Mouse (Mus musculus) heart, postnatal 0 days (tissue): ENCODE results near the gene Nab2. TPM values are rescaled to one million over a fixed set of nuclear protein-coding genes. Genes with fewer than 3 reads are reported as not detected.
A peak's percentile ranks its signal among the peaks of the same experiment; 100 is the strongest.

ENCODE experiments used
- ATAC-seq: fragments of 200-750 bp; cut with Nextera tagmentation; 2 replicates; pipeline ENCODE4 v1.8.0; 2017; ENCODE audit warnings: low read depth, moderate number of reproducible peaks, moderate library complexity; ENCODE audit not compliant: insufficient read depth
- DNase-seq: peaks from one replicate; pipeline ENCODE4 v3.0.0-alpha.2; 2016; ENCODE audit warnings: low spot score
- H3K27ac ChIP-seq: fragments of 300-500 bp; sonication (generic); 2 replicates; pipeline ENCODE4 v1.5.1; 2014; ENCODE audit warnings: low read depth, mild to moderate bottlenecking
- H3K27me3 ChIP-seq: fragments of 300-500 bp; sonication (generic); 2 replicates; pipeline ENCODE4 v1.6.1; 2014; ENCODE audit warnings: low read length, mixed read lengths; ENCODE audit not compliant: control insufficient read depth, insufficient read depth
- H3K36me3 ChIP-seq: fragments of 300-500 bp; sonication (generic); replicated peaks from 2 replicates; pipeline ENCODE4 v1.6.1; 2014; ENCODE audit warnings: low read length, mixed read lengths; ENCODE audit not compliant: control insufficient read depth, insufficient read depth
- H3K4me1 ChIP-seq: fragments of 300-500 bp; sonication (generic); 2 replicates; pipeline ENCODE4 v1.6.1; 2014; ENCODE audit warnings: antibody characterized with exemption; ENCODE audit not compliant: control insufficient read depth, insufficient read depth
- H3K4me2 ChIP-seq: fragments of 300-500 bp; sonication (generic); 2 replicates; pipeline ENCODE4 v1.6.1; 2014; ENCODE audit warnings: low read depth, mild to moderate bottlenecking, low read length, moderate library complexity
- H3K4me3 ChIP-seq: fragments of 300-500 bp; sonication (generic); 2 replicates; pipeline ENCODE4 v1.5.1; 2014; ENCODE audit warnings: low read depth, low read length
- H3K9ac ChIP-seq: fragments of 300-500 bp; sonication (generic); replicated peaks from 2 replicates; pipeline ENCODE4 v1.6.1; 2014; ENCODE audit warnings: low read depth, low read length, mixed read lengths
- H3K9me3 ChIP-seq: fragments of 300-500 bp; sonication (generic); replicated peaks from 2 replicates; pipeline ENCODE4 v1.6.1; 2016; ENCODE audit warnings: low read length; ENCODE audit not compliant: control insufficient read depth
- CTCF ChIP-seq: IDR thresholded peaks from 2 replicates; pipeline ENCODE4 v1.5.1; 2016; ENCODE audit warnings: antibody characterized with exemption, control low read depth, low read depth
- EP300 ChIP-seq: IDR thresholded peaks from 2 replicates; pipeline ENCODE4 v1.6.1; 2016; ENCODE audit warnings: antibody characterized with exemption, low read depth
- WGBS: fragments of 180-500 bp; shearing (Covaris S2); extraction: QIAGEN DNeasy Blood & Tissue Kit; methylation state at CpG from one replicate; pipeline ENCODE4 v1.1.7; 2014; 5-methylcytosine and 5-hydroxymethylcytosine counted together
- polyA plus RNA-seq: library from polyadenylated mRNA; unstranded; fragments of >200 nt; fragmentation: Nextera tagmentation; extraction: Ambion mirVana; gene quantifications from 2 replicates; pipeline ENCODE4 v1.2.1, GENCODE M21; 2015
- total RNA-seq: library from RNA; depleted of rRNA; stranded (reverse); fragments of >200 nt; gene quantifications from 2 replicates; pipeline ENCODE4 v1.2.3, GENCODE M21; 2014; ENCODE audit warnings: low replicate concordance

Gene Nab2
- total and polyA plus RNA-seq, 2 experiments from 2014 or later: 4.0 to 15.3 TPM

- Histone ChIP-seq H3K4me3 (peak overlapping the region; percentile 64), H3K9ac (peak overlapping the region; percentile 84), H3K4me2 (peak overlapping the region; percentile 75), H3K4me1 (peaks cover 10% of the 10 kb centered on the region), H3K9me3 (no peaks in the 10 kb centered on the region), H3K27me3 (no peaks in the 10 kb centered on the region), H3K36me3 (peaks cover 11% of the 10 kb centered on the region), H3K27ac (peak overlapping the region; percentile 96)
- ATAC-seq: peak; percentile 64
- no peak; the same call in 1 of the 2 replicates for TF ChIP-seq EP300
- TF ChIP-seq CTCF: peak; percentile 88
- WGBS: 5% methylated on average over 19 of the region's 19 CpGs
- peak; percentile 86 for DNase-seq
Measured at GRCm38 (mm10) chr10:127641861-127642771, 26.3 kb downstream of the Nab2 start.

GRCm38 (mm10) chr10:127640421-127640820 lies 27.9 kb downstream of the Nab2 start:
- no peaks in the 10 kb centered on the region for H3K9me3 ChIP-seq
- H3K4me2 ChIP-seq: no peak overlapping the region
- no peaks in the 10 kb centered on the region; the same call in 1 of the 2 replicates for H3K36me3 ChIP-seq
- DNase-seq: no peak
- 57% methylated on average over 5 of the region's 5 CpGs for WGBS
- H3K4me3 ChIP-seq: no peak overlapping the region
- H3K4me1 ChIP-seq: peaks cover 10% of the 10 kb centered on the region
- no peak overlapping the region for H3K27ac ChIP-seq
- TF ChIP-seq CTCF: no peak
- TF ChIP-seq EP300: no peak
- H3K9ac ChIP-seq: no peak overlapping the region
- no peaks in the 10 kb centered on the region for H3K27me3 ChIP-seq
- no peak for ATAC-seq

- DNase-seq (no peak), ATAC-seq (no peak)
- H3K4me2 ChIP-seq: no peak overlapping the region
- H3K27me3 ChIP-seq: no peaks in the 10 kb centered on the region
- no peak overlapping the region for H3K9ac ChIP-seq
- H3K4me1 ChIP-seq: no peaks in the 10 kb centered on the region
- TF ChIP-seq EP300 (no peak), CTCF (no peak)
- H3K27ac ChIP-seq: no peak overlapping the region
- WGBS: 55% methylated on average over 7 of the region's 7 CpGs
- H3K36me3 ChIP-seq: no peaks in the 10 kb centered on the region
- no peak overlapping the region for H3K4me3 ChIP-seq
- no peaks in the 10 kb centered on the region for H3K9me3 ChIP-seq
Measured at GRCm38 (mm10) chr10:127632668-127633271, 35.6 kb downstream of the Nab2 start.

- no peak for DNase-seq
- no peak overlapping the region for H3K4me2 ChIP-seq
- peaks cover 2% of the 10 kb centered on the region for H3K9me3 ChIP-seq
- H3K4me3 ChIP-seq: no peak overlapping the region
- H3K4me1 ChIP-seq: no peaks in the 10 kb centered on the region
- no peak overlapping the region for H3K27ac ChIP-seq
- ATAC-seq: no peak
- WGBS: 66% methylated on average over 10 of the region's 10 CpGs
- no peaks in the 10 kb centered on the region for H3K36me3 ChIP-seq
- no peak overlapping the region for H3K9ac ChIP-seq
- TF ChIP-seq EP300: no peak
- TF ChIP-seq CTCF: no peak
- H3K27me3 ChIP-seq: no peaks in the 10 kb centered on the region
Measured at GRCm38 (mm10) chr10:127631261-127632214, 36.8 kb downstream of the Nab2 start.

GRCm38 (mm10) chr10:127626433-127626832 lies 41.9 kb downstream of the Nab2 start:
- Histone ChIP-seq H3K9me3 (peaks cover 10% of the 10 kb centered on the region), H3K4me3 (no peak overlapping the region), H3K4me2 (no peak overlapping the region), H3K27ac (no peak overlapping the region), H3K9ac (no peak overlapping the region), H3K27me3 (no peaks in the 10 kb centered on the region), H3K4me1 (no peaks in the 10 kb centered on the region), H3K36me3 (no peaks in the 10 kb centered on the region)
- TF ChIP-seq CTCF (peak; percentile 20; the same call in 1 of the 2 replicates), EP300 (no peak)
- 87% methylated on average over 3 of the region's 3 CpGs for WGBS
- DNase-seq: no peak
- no peak for ATAC-seq
